Mouse (Mus musculus) small intestine, adult 2 months (tissue): ENCODE results near the gene Mtnr1b. TPM values are rescaled to one million over a fixed set of nuclear protein-coding genes. Genes with fewer than 3 reads are reported as not detected.

ENCODE experiments used
- H3K27ac ChIP-seq: fragments of 200-500 bp; 2 replicates; pipeline ENCODE4 v1.5.1; 2012; ENCODE audit warnings: low read depth, low read length, control low read depth, inconsistent platforms; ENCODE audit not compliant: insufficient read depth
- H3K27me3 ChIP-seq: fragments of 200-500 bp; 2 replicates; pipeline ENCODE4 v1.6.1; 2012; ENCODE audit warnings: mild to moderate bottlenecking, moderate library complexity, low read length, inconsistent platforms; ENCODE audit not compliant: control insufficient read depth, insufficient read depth
- H3K36me3 ChIP-seq: fragments of 200-500 bp; 2 replicates; pipeline ENCODE4 v1.6.1; 2012; ENCODE audit warnings: mild to moderate bottlenecking, low read length, control low read depth, inconsistent platforms; ENCODE audit not compliant: control insufficient read depth, insufficient read depth
- H3K4me1 ChIP-seq: fragments of 200-500 bp; 2 replicates; pipeline ENCODE4 v1.6.1; 2012; ENCODE audit warnings: low read length, inconsistent platforms, mixed read lengths; ENCODE audit not compliant: control insufficient read depth, insufficient read depth, insufficient read length
- H3K4me3 ChIP-seq: fragments of 200-500 bp; 2 replicates; pipeline ENCODE4 v1.5.1; 2012; ENCODE audit warnings: low read depth, mild to moderate bottlenecking, control low read depth, inconsistent platforms, low read length, moderate library complexity
- CTCF ChIP-seq: fragments of 200-500 bp; IDR thresholded peaks from 2 replicates; pipeline ENCODE4 v1.5.1; 2012; ENCODE audit warnings: low read depth, mild to moderate bottlenecking, control low read depth, inconsistent platforms, low read length, moderate library complexity, mixed read lengths; ENCODE audit not compliant: insufficient replicate concordance, insufficient read length; ENCODE audit errors: extremely low read depth
- POLR2A ChIP-seq: fragments of 200-500 bp; IDR thresholded peaks from 2 replicates; pipeline ENCODE4 v1.6.1; 2012; ENCODE audit warnings: low read depth, mild to moderate bottlenecking, control low read depth, inconsistent platforms, low read length, moderate library complexity
- WGBS: fragments of 180-500 bp; shearing (Covaris S2); methylation state at CpG from one replicate; pipeline ENCODE4 v1.1.7; 2018; 5-methylcytosine and 5-hydroxymethylcytosine counted together
- polyA plus RNA-seq: library from polyadenylated mRNA; depleted of rRNA; stranded (reverse); fragments of >200 nt; gene quantifications from 2 replicates; pipeline ENCODE4 v1.2.3, GENCODE M21; 2012

Mtnr1b gene
- polyA plus RNA-seq, 1 experiment = not detected

GRCm38 (mm10) chr9:15903948-15904750 lies 29.8 kb upstream of the Mtnr1b start:
- 70% methylated on average over 9 of the region's 9 CpGs for WGBS
- H3K27ac ChIP-seq = no peak overlapping the region
- H3K36me3 ChIP-seq = no peaks in the 10 kb centered on the region
- H3K4me3 ChIP-seq = no peak overlapping the region
- H3K27me3 ChIP-seq = no peaks in the 10 kb centered on the region
- H3K4me1 ChIP-seq = no peaks in the 10 kb centered on the region
- TF ChIP-seq POLR2A (no peak), CTCF (no peak)

GRCm38 (mm10) chr9:15898112-15898511 lies 23.8 kb upstream of the Mtnr1b start:
- Histone ChIP-seq H3K4me1 (no peaks in the 10 kb centered on the region), H3K27ac (no peak overlapping the region), H3K36me3 (no peaks in the 10 kb centered on the region), H3K27me3 (no peaks in the 10 kb centered on the region), H3K4me3 (no peak overlapping the region)
- TF ChIP-seq CTCF = no peak
- TF ChIP-seq POLR2A = no peak
- WGBS = 69% methylated on average over 2 of the region's 2 CpGs

DNA sequence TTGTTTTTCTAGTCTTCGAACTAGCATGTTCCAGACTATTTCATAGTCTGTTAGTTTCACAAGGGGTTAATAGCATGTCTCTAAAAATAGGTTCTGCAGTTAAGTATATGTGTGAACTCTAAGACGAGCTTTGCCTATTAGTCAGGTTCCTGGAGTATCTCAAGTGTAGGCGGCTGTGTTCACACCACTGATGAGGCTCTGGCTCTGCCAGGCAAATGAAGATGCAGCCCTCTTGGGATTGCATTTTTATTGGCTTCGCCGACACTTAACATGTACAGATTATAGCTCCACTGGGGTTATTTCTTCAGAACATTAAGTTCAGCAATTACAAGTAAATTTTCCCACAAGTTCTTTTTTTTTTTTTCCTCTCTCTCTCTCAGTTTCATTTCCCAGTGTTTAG lies 12.4 kb upstream of the Mtnr1b start:
- TF ChIP-seq CTCF (no peak), POLR2A (no peak)
- WGBS = 77% methylated on average over 5 of the region's 5 CpGs

GRCm38 (mm10) chr9:15880754-15881153 lies 6.4 kb upstream of the Mtnr1b start:
- Histone ChIP-seq H3K27me3 (no peaks in the 10 kb centered on the region), H3K36me3 (no peaks in the 10 kb centered on the region), H3K4me1 (no peaks in the 10 kb centered on the region), H3K27ac (no peak overlapping the region), H3K4me3 (no peak overlapping the region)
- TF ChIP-seq CTCF (no peak), POLR2A (no peak)

More for the DNA sequence above, 12.4 kb upstream of the Mtnr1b start:
- H3K36me3 ChIP-seq = no peaks in the 10 kb centered on the region
- no peaks in the 10 kb centered on the region for H3K27me3 ChIP-seq
- no peaks in the 10 kb centered on the region for H3K4me1 ChIP-seq
- no peak overlapping the region for H3K4me3 ChIP-seq
- no peak overlapping the region for H3K27ac ChIP-seq

DNA sequence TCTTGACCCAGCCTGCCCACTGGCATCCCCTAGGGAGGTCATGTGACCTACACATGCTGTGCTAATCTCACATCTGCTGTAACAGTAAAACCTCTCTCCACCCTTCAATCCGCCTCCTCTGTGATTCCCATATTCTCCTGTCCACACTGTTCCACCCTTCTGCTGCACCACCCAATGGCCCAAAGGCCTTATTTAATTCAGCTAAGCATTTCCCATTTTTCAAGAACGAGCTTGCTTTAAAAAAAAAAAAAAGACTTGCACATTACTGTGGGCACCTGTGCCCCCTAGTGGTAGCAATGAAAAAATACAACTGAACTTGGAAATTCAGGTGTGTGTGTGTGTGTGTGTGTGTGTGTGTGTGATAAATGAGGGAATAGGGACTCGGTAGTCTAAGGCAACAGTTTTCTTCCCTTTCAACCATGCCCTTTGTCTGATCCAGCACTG lies 5.8 kb upstream of the Mtnr1b start:
- 23% methylated on average over 3 of the region's 3 CpGs for WGBS
- TF ChIP-seq POLR2A (no peak), CTCF (no peak; the same call in 1 of the 2 replicates)

GRCm38 (mm10) chr9:15870013-15870412 lies 4.3 kb downstream of the Mtnr1b start:
- TF ChIP-seq POLR2A = no peak
- TF ChIP-seq CTCF = no peak
- WGBS = 19% methylated on average over 4 of the region's 4 CpGs
- Histone ChIP-seq H3K27me3 (no peaks in the 10 kb centered on the region), H3K4me3 (no peak overlapping the region), H3K27ac (no peak overlapping the region), H3K4me1 (no peaks in the 10 kb centered on the region), H3K36me3 (no peaks in the 10 kb centered on the region)

More for the DNA sequence above, 5.8 kb upstream of the Mtnr1b start:
- no peak overlapping the region for H3K4me3 ChIP-seq
- H3K27me3 ChIP-seq = no peaks in the 10 kb centered on the region
- no peak overlapping the region for H3K27ac ChIP-seq
- no peaks in the 10 kb centered on the region for H3K4me1 ChIP-seq
- no peaks in the 10 kb centered on the region for H3K36me3 ChIP-seq

GRCm38 (mm10) chr9:15869456-15869855 lies 4.9 kb downstream of the Mtnr1b start:
- no peak overlapping the region for H3K27ac ChIP-seq
- WGBS = 59% methylated on average over 4 of the region's 4 CpGs
- no peaks in the 10 kb centered on the region for H3K4me1 ChIP-seq
- TF ChIP-seq POLR2A = no peak
- TF ChIP-seq CTCF = no peak
- no peaks in the 10 kb centered on the region for H3K27me3 ChIP-seq
- no peak overlapping the region for H3K4me3 ChIP-seq
- no peaks in the 10 kb centered on the region for H3K36me3 ChIP-seq
